Mouse (Mus musculus) ES-Bruce4 (cell line): ENCODE data around the gene Trim63. TPM values are rescaled to one million over a fixed set of nuclear protein-coding genes. Genes with fewer than 3 reads are reported as not detected.

Experiments
- H3K27ac ChIP-seq: 2 replicates; pipeline ENCODE4 v1.5.1; 2012; ENCODE audit warnings: low read length, inconsistent platforms; ENCODE audit not compliant: insufficient read depth
- H3K27me3 ChIP-seq: 2 replicates; pipeline ENCODE4 v1.6.1; 2012; ENCODE audit warnings: mild to moderate bottlenecking, low read length, inconsistent platforms; ENCODE audit not compliant: control insufficient read depth, poor library complexity, insufficient read depth, severe bottlenecking
- H3K36me3 ChIP-seq: 2 replicates; pipeline ENCODE4 v1.6.1; 2012; ENCODE audit warnings: inconsistent platforms, mild to moderate bottlenecking, low read length, moderate library complexity; ENCODE audit not compliant: control insufficient read depth, poor library complexity, insufficient read depth, severe bottlenecking
- H3K4me1 ChIP-seq: one replicate; pipeline ENCODE4 v1.8.1; 2011; ENCODE audit warnings: low read length; ENCODE audit not compliant: control insufficient read depth, insufficient read depth
- H3K4me3 ChIP-seq: 2 replicates; pipeline ENCODE4 v1.5.1; 2011; ENCODE audit warnings: low read depth, mild to moderate bottlenecking, low read length
- H3K9ac ChIP-seq: 2 replicates; pipeline ENCODE4 v1.6.1; 2012; ENCODE audit warnings: low read depth, mild to moderate bottlenecking, inconsistent platforms; ENCODE audit not compliant: poor library complexity, severe bottlenecking
- H3K9me3 ChIP-seq: replicated peaks from 2 replicates; pipeline ENCODE4 v1.6.1; 2012; ENCODE audit warnings: mild to moderate bottlenecking, low read length, inconsistent platforms; ENCODE audit not compliant: control insufficient read depth, poor library complexity, insufficient read depth, severe bottlenecking
- CTCF ChIP-seq: IDR thresholded peaks from one replicate; pipeline ENCODE4 v1.8.1; 2011; ENCODE audit warnings: low read depth, low read length
- EP300 ChIP-seq: IDR thresholded peaks from 2 replicates; pipeline ENCODE4 v1.6.1; 2011; ENCODE audit warnings: low read depth, low read length; ENCODE audit not compliant: insufficient read depth
- POLR2A ChIP-seq: IDR thresholded peaks from one replicate; pipeline ENCODE4 v1.8.1; 2011; ENCODE audit warnings: low read length; ENCODE audit not compliant: insufficient read depth
- polyA plus RNA-seq: library from polyadenylated mRNA; stranded (reverse); fragments of >200 nt; gene quantifications from 2 replicates; pipeline ENCODE4 v1.2.4, GENCODE M21; 2011; ENCODE audit warnings: low read depth; ENCODE audit not compliant: missing spikeins, insufficient read depth, insufficient read length

Trim63 gene
- polyA plus RNA-seq, 1 experiment = 5.4 TPM

GRCm38 (mm10) chr4:134362586-134362985 lies 47.7 kb downstream of the Trim63 start:
- H3K4me3 ChIP-seq = no peak overlapping the region
- H3K9me3 ChIP-seq = no peaks in the 10 kb centered on the region
- H3K4me1 ChIP-seq = peaks cover under 1% of the 10 kb centered on the region
- no peak overlapping the region for H3K27ac ChIP-seq
- no peaks in the 10 kb centered on the region for H3K36me3 ChIP-seq
- no peak overlapping the region for H3K9ac ChIP-seq
- H3K27me3 ChIP-seq = no peaks in the 10 kb centered on the region
- TF ChIP-seq CTCF = no peak
- no peak for TF ChIP-seq POLR2A

GRCm38 (mm10) chr4:134365280-134365679 lies 50.4 kb downstream of the Trim63 start:
- Histone ChIP-seq H3K36me3 (no peaks in the 10 kb centered on the region), H3K9ac (no peak overlapping the region), H3K9me3 (no peaks in the 10 kb centered on the region), H3K27me3 (no peaks in the 10 kb centered on the region), H3K4me1 (no peaks in the 10 kb centered on the region), H3K4me3 (no peak overlapping the region), H3K27ac (no peak overlapping the region)
- TF ChIP-seq POLR2A = no peak

DNA sequence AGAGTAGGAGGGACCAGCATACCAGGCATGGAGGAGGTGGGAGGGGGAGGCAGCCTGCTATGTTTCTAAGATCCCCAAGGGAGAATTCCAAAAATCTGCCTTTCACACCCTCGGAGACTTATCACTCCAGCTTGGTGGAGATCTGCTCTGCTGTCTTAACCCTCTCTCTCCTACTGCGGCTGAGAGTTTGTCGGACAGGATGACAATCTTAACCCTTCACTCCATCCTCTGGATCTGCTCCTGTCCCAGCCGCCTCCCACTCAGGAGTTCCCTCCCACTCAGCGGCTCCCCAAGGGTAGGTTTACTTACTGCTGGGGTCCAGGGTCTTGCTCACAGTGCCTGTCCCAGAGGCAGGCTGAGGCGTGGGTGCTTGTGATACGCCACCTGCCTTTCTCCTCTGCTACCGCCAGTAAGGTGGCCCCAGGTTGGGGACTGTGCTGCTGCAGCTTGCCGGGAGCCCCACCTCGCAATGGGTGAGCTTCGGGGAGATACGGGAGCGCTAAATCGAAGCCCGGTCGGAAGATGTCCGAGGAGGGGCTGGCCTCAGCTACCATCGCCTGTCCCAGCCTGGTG lies 55.8 kb downstream of the Trim63 start:
- H3K4me1 ChIP-seq = peaks cover 4% of the 10 kb centered on the region
- peak overlapping the region; percentile 33 for H3K9ac ChIP-seq
- no peak overlapping the region for H3K27ac ChIP-seq
- TF ChIP-seq CTCF = no peak
- TF ChIP-seq EP300 = no peak
- TF ChIP-seq POLR2A = no peak
- peak overlapping the region; percentile 79 for H3K4me3 ChIP-seq
- H3K9me3 ChIP-seq = no peaks in the 10 kb centered on the region
- H3K36me3 ChIP-seq = no peaks in the 10 kb centered on the region
- no peaks in the 10 kb centered on the region for H3K27me3 ChIP-seq

DNA sequence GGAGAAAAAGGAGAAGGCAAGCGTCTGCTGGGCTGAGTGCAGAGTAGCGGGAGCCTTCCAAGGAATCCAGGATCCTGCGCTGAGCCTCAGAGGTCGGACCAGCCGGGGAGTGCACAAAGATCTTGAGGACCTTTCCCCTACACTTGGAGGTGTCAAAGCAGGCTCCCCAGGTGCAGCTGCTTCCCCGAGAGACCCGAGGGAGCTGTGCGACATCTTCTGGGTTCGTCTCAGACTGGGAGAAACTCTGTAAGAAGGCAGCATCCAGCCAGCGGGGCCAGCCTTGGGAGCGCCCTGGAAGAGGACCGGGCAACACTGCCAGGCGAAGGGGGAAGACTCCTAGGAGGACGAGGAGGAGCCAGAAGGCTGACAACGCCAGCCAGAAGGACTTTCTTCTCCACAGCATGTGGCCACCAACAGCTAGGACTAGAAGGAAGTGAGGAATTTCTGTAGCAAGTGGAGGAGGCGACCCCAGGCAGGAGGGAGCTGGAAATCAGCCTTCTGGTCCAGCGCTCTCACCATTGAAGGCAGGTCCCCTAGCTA lies 56.5 kb downstream of the Trim63 start:
- no peak overlapping the region for H3K27ac ChIP-seq
- peaks cover 6% of the 10 kb centered on the region for H3K4me1 ChIP-seq
- no peaks in the 10 kb centered on the region for H3K36me3 ChIP-seq
- H3K27me3 ChIP-seq = no peaks in the 10 kb centered on the region
- H3K9me3 ChIP-seq = no peaks in the 10 kb centered on the region
- H3K4me3 ChIP-seq = peak overlapping the region; percentile 79
- TF ChIP-seq POLR2A (no peak), CTCF (no peak), EP300 (no peak)
- peak overlapping the region; percentile 33 for H3K9ac ChIP-seq

- Histone ChIP-seq H3K4me3 (peak overlapping the region; percentile 79), H3K36me3 (no peaks in the 10 kb centered on the region), H3K27me3 (no peaks in the 10 kb centered on the region), H3K9me3 (no peaks in the 10 kb centered on the region), H3K27ac (no peak overlapping the region), H3K4me1 (peaks cover 6% of the 10 kb centered on the region), H3K9ac (peak overlapping the region; percentile 33; the same call in 1 of the 2 replicates)
- TF ChIP-seq POLR2A (no peak), EP300 (no peak), CTCF (no peak)
Observed at GRCm38 (mm10) chr4:134372294-134372747, 57.4 kb downstream of the Trim63 start.

DNA sequence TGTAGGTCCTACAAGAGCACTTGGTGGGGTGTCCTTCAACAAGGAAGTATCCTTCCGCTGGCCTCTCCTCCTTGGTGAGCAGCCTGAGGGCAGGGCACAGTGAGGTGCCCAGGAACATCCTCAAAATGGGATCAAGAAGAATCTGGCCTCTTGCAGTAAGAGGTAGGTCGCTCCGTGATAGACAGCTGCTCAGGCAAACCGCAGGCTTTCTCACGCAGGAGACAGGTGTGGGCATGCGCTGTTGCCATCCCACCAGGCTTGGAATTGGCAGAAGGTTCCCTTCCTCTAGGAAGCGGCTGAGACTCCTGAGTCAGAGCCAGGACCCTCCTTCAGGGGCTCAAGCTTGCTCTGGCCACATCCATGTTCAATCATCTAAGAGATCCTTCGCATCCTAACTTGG lies 58.4 kb downstream of the Trim63 start:
- Histone ChIP-seq H3K9ac (no peak overlapping the region), H3K4me1 (peaks cover 6% of the 10 kb centered on the region), H3K27me3 (no peaks in the 10 kb centered on the region), H3K36me3 (no peaks in the 10 kb centered on the region), H3K27ac (no peak overlapping the region), H3K9me3 (no peaks in the 10 kb centered on the region), H3K4me3 (no peak overlapping the region)
- TF ChIP-seq POLR2A (no peak), CTCF (no peak), EP300 (no peak)
